Mouse (Mus musculus): ENCODE measurements at regions not wholly inside any gene's neighbourhood (a gene's known extent, or its start where the extent isn't known, plus 50 kb on each side); places are given as distances from the start of the nearest gene placed in this dataset.

DNA sequence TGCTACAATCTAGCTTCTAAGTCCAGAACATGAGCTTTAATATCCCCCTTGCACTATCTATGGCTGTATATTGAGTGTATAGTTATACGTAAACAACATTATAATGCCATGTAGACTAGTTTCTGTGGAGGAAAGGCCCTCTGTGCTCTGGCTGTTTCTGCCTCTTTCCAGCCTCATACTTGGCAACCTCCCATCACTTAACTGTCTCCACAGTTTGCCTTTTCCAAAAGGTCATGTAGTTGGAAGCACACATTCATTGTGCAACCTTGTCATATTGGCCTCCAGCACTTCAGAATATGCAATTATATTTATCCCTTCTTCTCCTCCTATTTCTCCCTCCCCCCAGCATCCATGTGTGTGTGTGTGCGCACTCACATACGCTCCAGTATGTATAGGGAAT lies 82.2 kb upstream of the Ranbp3l start:
- no peak for TF ChIP-seq CHD2 (IDR thresholded peaks at IDR 0.05; ENCODE audit: low read length)
- TF ChIP-seq CTCF (conservative IDR thresholded peaks at IDR 0.05 in 1 of 2, IDR thresholded peaks at IDR 0.05 in 1 of 2; ENCODE audit: low read depth in 2 of 2, low read length in 2 of 2): no peak
- no peak for TF ChIP-seq POLR2A (IDR thresholded peaks at IDR 0.05; ENCODE audit: low read depth, low read length)
- TF ChIP-seq ETS1 (conservative IDR thresholded peaks at IDR 0.05; ENCODE audit: low read depth, low read length): no peak
- TF ChIP-seq EP300 (IDR thresholded peaks at IDR 0.05; ENCODE audit: low read length): no peak
- TF ChIP-seq E2F4 (IDR thresholded peaks at IDR 0.05; ENCODE audit: insufficient replicate concordance, low read depth, low read length): no peak
- TF ChIP-seq ZC3H11A (IDR thresholded peaks at IDR 0.05; ENCODE audit: low read depth, low read length): no peak
- no peak for TF ChIP-seq MAFK (IDR thresholded peaks at IDR 0.05; ENCODE audit: insufficient replicate concordance, low read length)
- no peak for TF ChIP-seq ZKSCAN1 (IDR thresholded peaks at IDR 0.05; ENCODE audit: borderline replicate concordance, low read depth, low read length)
- TF ChIP-seq USF2 (conservative IDR thresholded peaks at IDR 0.05; ENCODE audit: low read depth, low read length): no peak
- no peak for TF ChIP-seq MAZ (IDR thresholded peaks at IDR 0.05; ENCODE audit: low read depth, low read length)
- no peak for TF ChIP-seq USF1 (IDR thresholded peaks at IDR 0.05; ENCODE audit: low read depth, low read length)
- no peak for TF ChIP-seq POLR2AphosphoS2 (IDR thresholded peaks at IDR 0.05; ENCODE audit: low read depth, low read length)
